Mouse (Mus musculus) liver, embryonic 12.5 days (tissue): ENCODE measurements around the gene Brinp1. TPM values are rescaled to one million over a fixed set of nuclear protein-coding genes. Genes with fewer than 3 reads are reported as not detected.
"Not testable (repeated sequence)": the region's sequence is repeated elsewhere in the genome, so short reads cannot be mapped to it uniquely, and the experiment has no call there.

Source experiments
- ATAC-seq: fragments of 200-750 bp; cut with Nextera tagmentation; 2 replicates; pipeline ENCODE4 v1.8.0; 2017; ENCODE audit warnings: moderate number of reproducible peaks, mild to moderate bottlenecking, moderate library complexity
- H3K27ac ChIP-seq: fragments of 300-500 bp; sonication (generic); 2 replicates; pipeline ENCODE4 v1.5.1; 2016; ENCODE audit warnings: mild to moderate bottlenecking
- H3K27me3 ChIP-seq: fragments of 300-500 bp; sonication (generic); replicated peaks from 2 replicates; pipeline ENCODE4 v1.6.1; 2016; ENCODE audit warnings: mild to moderate bottlenecking, moderate library complexity
- H3K36me3 ChIP-seq: fragments of 300-500 bp; sonication (generic); 2 replicates; pipeline ENCODE4 v1.6.1; 2016; ENCODE audit warnings: mild to moderate bottlenecking, moderate library complexity
- H3K4me1 ChIP-seq: fragments of 300-500 bp; sonication (generic); 2 replicates; pipeline ENCODE4 v1.6.1; 2016
- H3K4me2 ChIP-seq: fragments of 300-500 bp; sonication (generic); 2 replicates; pipeline ENCODE4 v1.6.1; 2016; ENCODE audit warnings: mild to moderate bottlenecking, moderate library complexity
- H3K4me3 ChIP-seq: fragments of 300-500 bp; sonication (generic); 2 replicates; pipeline ENCODE4 v1.5.1; 2016; ENCODE audit warnings: mild to moderate bottlenecking, moderate library complexity
- H3K9ac ChIP-seq: fragments of 300-500 bp; sonication (generic); 2 replicates; pipeline ENCODE4 v1.6.1; 2016; ENCODE audit warnings: mild to moderate bottlenecking, moderate library complexity
- H3K9me3 ChIP-seq: fragments of 300-500 bp; sonication (generic); replicated peaks from 2 replicates; pipeline ENCODE4 v1.6.1; 2016; ENCODE audit warnings: mild to moderate bottlenecking, moderate library complexity
- WGBS: fragments of 180-500 bp; shearing (Covaris S2); methylation state at CpG from one replicate; pipeline ENCODE4 v1.1.7; 2016; ENCODE audit not compliant: insufficient replicate concordance; 5-methylcytosine and 5-hydroxymethylcytosine counted together
- polyA plus RNA-seq: library from polyadenylated mRNA; unstranded; fragments of >200 nt; fragmentation: Nextera tagmentation; extraction: Ambion mirVana; gene quantifications from 2 replicates; pipeline ENCODE4 v1.2.1, GENCODE M21; 2016

The Brinp1 gene
- polyA plus RNA-seq, 1 experiment from 2014 or later: 1.8 TPM

DNA sequence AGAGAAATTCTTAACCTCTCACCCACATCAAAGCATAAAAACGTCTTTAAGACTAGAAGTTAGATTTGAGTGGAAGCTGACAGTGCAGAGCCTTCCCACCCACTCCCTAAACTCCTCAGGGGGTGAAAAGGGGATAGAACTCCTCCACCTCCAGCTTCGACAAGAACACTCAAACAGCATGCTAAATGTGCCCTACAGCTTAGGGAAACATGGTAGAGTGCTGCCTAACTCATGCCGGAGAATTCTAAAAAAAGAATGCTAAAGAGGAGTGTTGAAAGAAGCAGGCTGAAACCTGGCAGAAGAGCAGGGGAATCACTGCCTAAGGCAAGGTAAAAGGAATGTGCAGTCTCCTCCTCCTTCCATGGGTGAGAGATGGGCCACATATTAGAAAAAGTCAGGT, 43.3 kb downstream of the Brinp1 start:
- Histone ChIP-seq H3K9me3 (no peaks in the 10 kb centered on the region), H3K4me3 (no peak overlapping the region), H3K27me3 (no peaks in the 10 kb centered on the region), H3K9ac (no peak overlapping the region), H3K27ac (no peak overlapping the region), H3K4me2 (no peak overlapping the region), H3K36me3 (no peaks in the 10 kb centered on the region), H3K4me1 (no peaks in the 10 kb centered on the region)
- ATAC-seq: no peak
- 43% methylated on average over 3 of the region's 3 CpGs for WGBS

- Histone ChIP-seq H3K9ac (no peak overlapping the region), H3K9me3 (no peaks in the 10 kb centered on the region), H3K36me3 (no peaks in the 10 kb centered on the region), H3K27ac (no peak overlapping the region), H3K4me1 (no peaks in the 10 kb centered on the region), H3K4me3 (no peak overlapping the region), H3K4me2 (no peak overlapping the region), H3K27me3 (no peaks in the 10 kb centered on the region)
- 64% methylated on average over 11 of the region's 11 CpGs for WGBS
- ATAC-seq: no peak
Measured at GRCm38 (mm10) chr4:68906417-68907210, 47.6 kb downstream of the Brinp1 start.

DNA sequence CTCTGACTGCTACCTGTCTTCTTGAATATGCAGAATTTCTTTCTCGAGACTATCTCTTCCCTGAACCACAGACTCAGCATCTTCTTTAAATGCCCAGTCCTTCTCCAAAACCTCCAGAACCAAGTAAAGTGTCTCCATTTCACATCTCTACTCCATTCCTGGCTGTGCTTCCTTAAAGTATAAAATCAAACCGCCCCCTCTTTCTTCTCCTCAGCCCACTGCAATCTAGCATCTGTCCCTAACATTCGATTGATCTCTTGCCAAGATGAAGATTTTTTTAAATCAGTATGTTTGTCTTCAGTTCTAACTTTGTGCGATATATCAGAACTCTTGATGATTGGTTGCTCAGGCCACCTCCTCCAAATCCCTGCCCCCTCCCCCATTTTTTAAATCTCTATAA, 63.7 kb downstream of the Brinp1 start:
- Histone ChIP-seq H3K27me3 (no peaks in the 10 kb centered on the region), H3K27ac (no peak overlapping the region), H3K4me3 (no peak overlapping the region), H3K9me3 (no peaks in the 10 kb centered on the region), H3K36me3 (no peaks in the 10 kb centered on the region), H3K4me2 (no peak overlapping the region), H3K4me1 (no peaks in the 10 kb centered on the region), H3K9ac (no peak overlapping the region)
- WGBS: 66% methylated on average over 4 of the region's 4 CpGs
- ATAC-seq: no peak

DNA sequence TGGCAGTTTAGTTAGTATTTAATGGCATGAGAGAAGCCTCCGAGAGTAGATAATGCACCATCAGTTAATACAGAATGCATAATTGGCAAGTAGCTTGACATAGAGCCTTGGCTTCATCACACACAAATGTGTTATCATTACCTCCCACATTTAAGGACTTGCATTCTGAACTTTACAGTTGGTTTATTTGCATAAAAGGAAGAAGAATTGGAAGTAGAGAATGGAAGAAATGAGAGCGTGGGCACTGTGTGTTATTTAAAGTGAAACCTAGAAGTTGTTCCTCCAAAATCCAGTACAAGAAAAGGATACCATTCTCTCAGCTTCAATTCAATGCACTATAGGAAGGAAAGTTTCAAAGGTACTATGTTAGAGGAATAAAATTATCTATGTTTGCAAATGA, 67.9 kb downstream of the Brinp1 start:
- no peak overlapping the region for H3K4me2 ChIP-seq
- H3K9me3 ChIP-seq: no peaks in the 10 kb centered on the region
- ATAC-seq: no peak
- no peaks in the 10 kb centered on the region for H3K4me1 ChIP-seq
- no peak overlapping the region for H3K4me3 ChIP-seq
- no peak overlapping the region for H3K27ac ChIP-seq
- H3K9ac ChIP-seq: no peak overlapping the region
- H3K36me3 ChIP-seq: no peaks in the 10 kb centered on the region
- WGBS: 69% methylated on average over 2 of the region's 2 CpGs
- no peaks in the 10 kb centered on the region for H3K27me3 ChIP-seq

- ATAC-seq: no peak
- Histone ChIP-seq H3K9me3 (no peaks in the 10 kb centered on the region), H3K27ac (no peak overlapping the region), H3K4me3 (no peak overlapping the region), H3K4me2 (no peak overlapping the region), H3K9ac (no peak overlapping the region), H3K4me1 (no peaks in the 10 kb centered on the region), H3K27me3 (no peaks in the 10 kb centered on the region), H3K36me3 (no peaks in the 10 kb centered on the region)
Measured at GRCm38 (mm10) chr4:68872028-68872427, 82.2 kb downstream of the Brinp1 start.

GRCm38 (mm10) chr4:68865135-68865767, 88.9 kb downstream of the Brinp1 start:
- Histone ChIP-seq H3K4me2 (no peak overlapping the region), H3K36me3 (no peaks in the 10 kb centered on the region), H3K27me3 (no peaks in the 10 kb centered on the region), H3K9me3 (no peaks in the 10 kb centered on the region), H3K27ac (no peak overlapping the region), H3K4me3 (no peak overlapping the region), H3K4me1 (no peaks in the 10 kb centered on the region), H3K9ac (no peak overlapping the region)
- no peak for ATAC-seq
- WGBS: 62% methylated on average over 4 of the region's 4 CpGs

GRCm38 (mm10) chr4:68864668-68865067, 89.5 kb downstream of the Brinp1 start:
- 78% methylated on average over 2 of the region's 2 CpGs for WGBS
- Histone ChIP-seq H3K27ac (no peak overlapping the region), H3K9ac (no peak overlapping the region), H3K9me3 (no peaks in the 10 kb centered on the region), H3K4me3 (no peak overlapping the region), H3K4me2 (no peak overlapping the region), H3K36me3 (no peaks in the 10 kb centered on the region), H3K4me1 (no peaks in the 10 kb centered on the region), H3K27me3 (no peaks in the 10 kb centered on the region)
- ATAC-seq: no peak

GRCm38 (mm10) chr4:68856868-68857267, 97.3 kb downstream of the Brinp1 start:
- Histone ChIP-seq H3K36me3 (no peaks in the 10 kb centered on the region), H3K9ac (no peak overlapping the region), H3K27me3 (no peaks in the 10 kb centered on the region), H3K4me1 (no peaks in the 10 kb centered on the region), H3K4me3 (no peak overlapping the region), H3K9me3 (no peaks in the 10 kb centered on the region), H3K27ac (no peak overlapping the region), H3K4me2 (no peak overlapping the region)
- 37% methylated on average over 1 of the region's 1 CpGs for WGBS
- ATAC-seq: no peak

DNA sequence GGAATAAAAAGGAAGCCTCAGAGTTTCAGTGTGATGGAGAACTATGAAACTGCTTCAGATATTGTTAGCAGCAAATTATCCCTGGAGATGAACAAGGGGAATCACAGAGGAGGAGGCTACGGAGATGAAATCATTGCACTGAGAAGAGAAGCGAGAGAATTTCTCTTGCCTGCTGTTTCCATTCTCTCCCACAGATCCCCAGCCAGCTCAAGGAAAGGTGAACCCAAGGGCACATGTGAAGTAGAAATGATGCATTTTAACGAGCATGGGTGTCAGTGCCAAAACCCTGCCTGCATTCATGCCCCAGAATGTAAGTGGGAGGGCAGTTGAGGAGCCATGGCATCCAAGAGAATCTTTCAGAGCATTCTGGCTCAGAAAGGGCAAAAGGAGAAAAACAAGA, 104.5 kb downstream of the Brinp1 start:
- Histone ChIP-seq H3K36me3 (no peaks in the 10 kb centered on the region), H3K4me1 (no peaks in the 10 kb centered on the region), H3K9ac (no peak overlapping the region), H3K4me2 (no peak overlapping the region), H3K27me3 (no peaks in the 10 kb centered on the region), H3K4me3 (no peak overlapping the region), H3K9me3 (no peaks in the 10 kb centered on the region), H3K27ac (no peak overlapping the region)
- WGBS: 61% methylated on average over 3 of the region's 3 CpGs
- ATAC-seq: no peak

GRCm38 (mm10) chr4:68846976-68847375, 107.2 kb downstream of the Brinp1 start:
- no peaks in the 10 kb centered on the region for H3K36me3 ChIP-seq
- H3K9ac ChIP-seq: no peak overlapping the region
- H3K4me1 ChIP-seq: no peaks in the 10 kb centered on the region
- no peak overlapping the region for H3K4me2 ChIP-seq
- no peak overlapping the region for H3K27ac ChIP-seq
- H3K4me3 ChIP-seq: no peak overlapping the region
- WGBS: 75% methylated on average over 1 of the region's 1 CpGs
- no peaks in the 10 kb centered on the region for H3K27me3 ChIP-seq
- no peaks in the 10 kb centered on the region for H3K9me3 ChIP-seq
- ATAC-seq: no peak

DNA sequence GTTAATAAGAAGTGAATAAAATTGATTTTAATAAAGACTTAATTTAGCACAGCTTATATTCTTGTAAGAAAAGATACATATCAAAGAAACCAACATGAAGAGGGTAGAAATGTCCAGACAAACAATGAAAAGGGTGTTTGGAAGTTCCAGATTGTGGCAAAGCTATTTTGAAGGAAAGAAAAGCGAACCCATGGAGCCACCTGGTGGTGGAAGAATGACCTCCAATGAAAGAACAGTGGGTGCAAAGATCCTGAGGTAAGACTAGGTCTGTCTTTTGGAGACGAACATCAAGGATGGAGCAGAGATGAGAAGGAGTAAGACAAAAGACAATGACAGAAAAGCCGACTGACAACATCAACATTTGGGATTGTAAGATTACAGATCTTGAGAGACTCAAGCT, 108.2 kb downstream of the Brinp1 start:
- H3K9ac ChIP-seq: no peak overlapping the region
- no peak for ATAC-seq
- 31% methylated on average over 3 of the region's 3 CpGs for WGBS
- H3K4me3 ChIP-seq: no peak overlapping the region
- H3K9me3 ChIP-seq: no peaks in the 10 kb centered on the region
- H3K4me1 ChIP-seq: no peaks in the 10 kb centered on the region
- no peaks in the 10 kb centered on the region for H3K36me3 ChIP-seq
- H3K27ac ChIP-seq: no peak overlapping the region
- no peak overlapping the region for H3K4me2 ChIP-seq
- H3K27me3 ChIP-seq: no peaks in the 10 kb centered on the region

DNA sequence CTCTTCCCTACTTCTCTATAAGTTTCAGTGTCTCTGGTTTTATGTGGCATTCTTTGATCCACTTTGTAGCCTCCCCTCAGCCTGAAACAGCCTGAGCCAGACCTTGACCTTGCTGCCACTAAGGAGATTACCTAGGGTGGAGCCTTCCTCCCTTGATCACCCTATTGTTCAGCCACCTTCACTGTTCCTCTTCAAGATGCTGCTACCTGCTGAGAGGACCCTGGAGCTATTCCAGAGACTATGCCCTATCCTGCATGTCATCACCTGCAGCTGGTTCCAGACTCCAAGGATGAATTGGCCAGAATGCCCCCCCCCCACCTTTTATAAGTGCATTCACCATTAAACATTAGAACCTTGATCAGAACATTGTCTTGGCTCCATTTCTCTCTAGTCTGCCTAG, 140.2 kb downstream of the Brinp1 start:
- H3K4me3 ChIP-seq, H3K27ac ChIP-seq, ATAC-seq, H3K9ac ChIP-seq, H3K4me2 ChIP-seq, H3K36me3 ChIP-seq, H3K9me3 ChIP-seq, H3K4me1 ChIP-seq, H3K27me3 ChIP-seq: not testable (repeated sequence)

GRCm38 (mm10) chr4:68806502-68806901, 147.7 kb downstream of the Brinp1 start:
- 56% methylated on average over 3 of the region's 3 CpGs for WGBS
- no peak for ATAC-seq
- Histone ChIP-seq H3K9ac (no peak overlapping the region), H3K4me1 (no peaks in the 10 kb centered on the region), H3K36me3 (no peaks in the 10 kb centered on the region), H3K4me2 (no peak overlapping the region), H3K27ac (no peak overlapping the region), H3K4me3 (no peak overlapping the region), H3K9me3 (no peaks in the 10 kb centered on the region), H3K27me3 (no peaks in the 10 kb centered on the region)
